Mouse (Mus musculus): Measurements from ENCODE around the gene Cep164.

- TF ChIP-seq ZKSCAN1 (IDR thresholded peaks at IDR 0.05; ENCODE audit: low read depth, low read length) (no peak), POLR2AphosphoS2 (IDR thresholded peaks at IDR 0.05; ENCODE audit: low read length) (no peak), MYC (IDR thresholded peaks at IDR 0.05; ENCODE audit: low read depth, low read length) (no peak), TBP (IDR thresholded peaks at IDR 0.05; ENCODE audit: low read depth, low read length) (no peak), CTCF (IDR thresholded peaks at IDR 0.05 in 2 of 3, conservative IDR thresholded peaks at IDR 0.05 in 1 of 3; ENCODE audit: control insufficient read depth in 1 of 3, insufficient read depth in 1 of 3, low read depth in 2 of 3, low read length in 3 of 3, poor library complexity in 1 of 3, severe bottlenecking in 1 of 3) (peak in 2 of 3 experiments; percentile 23 to 46; a peak in 2 of 6 replicates), GABPA (IDR thresholded peaks at IDR 0.05; ENCODE audit: low read depth, low read length) (no peak), BHLHE40 (IDR thresholded peaks at IDR 0.05; ENCODE audit: borderline replicate concordance, low read depth, low read length) (no peak), JUND (IDR thresholded peaks at IDR 0.05; ENCODE audit: low read depth, low read length) (no peak), GATA1 (IDR thresholded peaks at IDR 0.05; ENCODE audit: low read depth, low read length) (no peak), SIN3A (IDR thresholded peaks at IDR 0.05; ENCODE audit: low read length) (no peak), TAL1 (IDR thresholded peaks at IDR 0.05; ENCODE audit: low read length) (no peak), HCFC1 (IDR thresholded peaks at IDR 0.05; ENCODE audit: low read depth, low read length) (no peak)
These were observed 54.4 kb downstream of the Cep164 start for GRCm38 (mm10) chr9:45774088-45774487.

Measured in MEL (cell line).